Mouse (Mus musculus) liver, embryonic 14.5 days (tissue): ENCODE measurements around the gene Nedd9. TPM values are rescaled to one million over a fixed set of nuclear protein-coding genes. Genes with fewer than 3 reads are reported as not detected.

ENCODE experiments used
- ATAC-seq: fragments of 200-750 bp; cut with Nextera tagmentation; 2 replicates; pipeline ENCODE4 v1.8.0; 2017; ENCODE audit warnings: moderate number of reproducible peaks, mild to moderate bottlenecking, moderate library complexity; ENCODE audit not compliant: insufficient read depth
- DNase-seq, 3 experiments: peaks; one replicate each; pipeline ENCODE4 v3.0.0-alpha.2; 2012 to 2013; ENCODE audit warnings: low read depth in 3 of 3, low spot score in 3 of 3
- H3K27ac ChIP-seq: fragments of 300-500 bp; sonication (generic); 2 replicates; pipeline ENCODE4 v1.5.1; 2014; ENCODE audit warnings: moderate library complexity, mild to moderate bottlenecking, control low read depth, inconsistent platforms
- H3K27me3 ChIP-seq: fragments of 300-500 bp; sonication (generic); 2 replicates; pipeline ENCODE4 v1.6.1; 2014; ENCODE audit warnings: mild to moderate bottlenecking, low read length, moderate library complexity; ENCODE audit not compliant: control insufficient read depth, insufficient read depth
- H3K36me3 ChIP-seq: fragments of 300-500 bp; sonication (generic); replicated peaks from 2 replicates; pipeline ENCODE4 v1.6.1; 2014; ENCODE audit warnings: low read depth; ENCODE audit not compliant: control insufficient read depth, insufficient read depth
- H3K4me1 ChIP-seq, 2 experiments: fragments of 200-500 bp in 1 of 2; fragments of 300-500 bp in 1 of 2; sonication (generic) in 1 of 2; replicated peaks; 2 replicates each; pipeline ENCODE4 v1.6.1; 2012 to 2014; ENCODE audit warnings: antibody characterized with exemption in 1 of 2, inconsistent platforms in 1 of 2, low read length in 1 of 2; ENCODE audit not compliant: control insufficient read depth in 2 of 2, insufficient read depth in 2 of 2
- H3K4me2 ChIP-seq: fragments of 300-500 bp; sonication (generic); 2 replicates; pipeline ENCODE4 v1.6.1; 2014; ENCODE audit warnings: low read depth, mild to moderate bottlenecking, control low read depth, moderate library complexity
- H3K4me3 ChIP-seq, 2 experiments: fragments of 200-500 bp in 1 of 2; fragments of 300-500 bp in 1 of 2; sonication (generic) in 1 of 2; 2 replicates each; pipeline ENCODE4 v1.5.1; 2012 to 2014; ENCODE audit warnings: low read depth in 2 of 2, low read length in 2 of 2, mild to moderate bottlenecking in 2 of 2, control low read depth in 1 of 2, inconsistent platforms in 1 of 2, moderate library complexity in 1 of 2; ENCODE audit not compliant: insufficient read depth in 1 of 2
- H3K9ac ChIP-seq: fragments of 300-500 bp; sonication (generic); replicated peaks from 2 replicates; pipeline ENCODE4 v1.6.1; 2014; ENCODE audit warnings: mild to moderate bottlenecking, control low read depth, moderate library complexity
- H3K9me3 ChIP-seq: fragments of 300-500 bp; sonication (generic); 2 replicates; pipeline ENCODE4 v1.6.1; 2016; ENCODE audit warnings: low read length, mixed read lengths; ENCODE audit not compliant: control insufficient read depth
- CTCF ChIP-seq: IDR thresholded peaks from 2 replicates; pipeline ENCODE4 v1.5.1; 2016; ENCODE audit warnings: antibody characterized with exemption, low read depth, control low read depth
- EP300 ChIP-seq: IDR thresholded peaks from 2 replicates; pipeline ENCODE4 v1.6.1; 2016; ENCODE audit warnings: antibody characterized with exemption, low read depth
- WGBS: fragments of 180-500 bp; shearing (Covaris S2); extraction: QIAGEN DNeasy Blood & Tissue Kit; methylation state at CpG from one replicate; pipeline ENCODE4 v1.1.7; 2014; ENCODE audit not compliant: insufficient replicate concordance; 5-methylcytosine and 5-hydroxymethylcytosine counted together
- polyA plus RNA-seq, 2 experiments: library from polyadenylated mRNA; depleted of rRNA in 1 of 2; stranded (reverse) in 1 of 2; unstranded in 1 of 2; fragments of >200 nt; fragmentation: Nextera tagmentation in 1 of 2; extraction: Ambion mirVana in 1 of 2; gene quantifications; 2 replicates each; pipeline versions ENCODE4 v1.2.1 to v1.2.3; 2012 to 2014

The Nedd9 gene
- polyA plus RNA-seq, 2 experiments, result 1.2 to 2.7 TPM

DNA sequence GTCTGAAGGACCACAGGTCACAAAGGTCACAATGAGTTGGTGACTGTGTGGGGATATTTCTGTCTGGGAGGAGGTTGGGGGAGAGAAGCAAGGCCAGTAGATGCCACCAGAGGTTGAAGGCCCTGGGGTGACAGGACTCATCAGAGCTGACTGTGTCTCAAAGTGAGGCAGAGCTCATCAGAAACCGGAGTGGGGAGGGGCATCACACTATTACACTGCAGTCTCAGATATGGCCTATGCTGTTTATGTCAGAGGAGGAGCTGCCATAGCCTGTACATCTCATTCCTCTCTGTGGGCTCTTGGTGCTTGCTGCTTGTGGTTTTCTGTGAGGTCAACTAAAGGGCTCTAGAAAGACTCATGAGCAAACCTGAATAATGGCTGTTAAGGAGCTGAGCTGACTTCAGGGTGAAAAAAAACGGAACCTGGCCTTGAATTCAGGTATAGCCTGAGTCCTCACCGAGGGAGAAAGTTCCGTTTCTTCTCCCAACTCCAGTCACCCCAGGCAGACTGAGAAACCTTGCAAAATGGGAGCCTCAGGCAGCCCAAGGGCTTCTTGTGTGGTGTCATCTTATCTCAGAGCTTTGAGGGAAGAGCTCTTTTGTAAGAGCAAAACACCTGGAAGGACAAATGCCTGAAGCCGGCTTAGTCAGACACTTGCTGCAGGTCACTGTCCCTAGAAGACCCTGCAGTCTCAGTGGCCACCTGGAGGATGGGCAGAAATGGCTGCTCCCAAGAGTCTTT lies 105.2 kb downstream of the Nedd9 start:
- no peak overlapping the region for H3K4me2 ChIP-seq
- no peaks in the 10 kb centered on the region for H3K9me3 ChIP-seq
- no peak for ATAC-seq
- TF ChIP-seq CTCF, result no peak
- TF ChIP-seq EP300, result no peak
- H3K4me3 ChIP-seq, result no peak overlapping the region
- no peak for DNase-seq
- WGBS, result 43% methylated on average over 5 of the region's 5 CpGs
- H3K9ac ChIP-seq, result no peak overlapping the region
- H3K4me1 ChIP-seq, result peaks cover 0 to 3% of the 10 kb centered on the region in 2 experiments; a peak in 1 of 4 replicates
- H3K36me3 ChIP-seq, result no peaks in the 10 kb centered on the region
- no peaks in the 10 kb centered on the region for H3K27me3 ChIP-seq
- H3K27ac ChIP-seq, result no peak overlapping the region

DNA sequence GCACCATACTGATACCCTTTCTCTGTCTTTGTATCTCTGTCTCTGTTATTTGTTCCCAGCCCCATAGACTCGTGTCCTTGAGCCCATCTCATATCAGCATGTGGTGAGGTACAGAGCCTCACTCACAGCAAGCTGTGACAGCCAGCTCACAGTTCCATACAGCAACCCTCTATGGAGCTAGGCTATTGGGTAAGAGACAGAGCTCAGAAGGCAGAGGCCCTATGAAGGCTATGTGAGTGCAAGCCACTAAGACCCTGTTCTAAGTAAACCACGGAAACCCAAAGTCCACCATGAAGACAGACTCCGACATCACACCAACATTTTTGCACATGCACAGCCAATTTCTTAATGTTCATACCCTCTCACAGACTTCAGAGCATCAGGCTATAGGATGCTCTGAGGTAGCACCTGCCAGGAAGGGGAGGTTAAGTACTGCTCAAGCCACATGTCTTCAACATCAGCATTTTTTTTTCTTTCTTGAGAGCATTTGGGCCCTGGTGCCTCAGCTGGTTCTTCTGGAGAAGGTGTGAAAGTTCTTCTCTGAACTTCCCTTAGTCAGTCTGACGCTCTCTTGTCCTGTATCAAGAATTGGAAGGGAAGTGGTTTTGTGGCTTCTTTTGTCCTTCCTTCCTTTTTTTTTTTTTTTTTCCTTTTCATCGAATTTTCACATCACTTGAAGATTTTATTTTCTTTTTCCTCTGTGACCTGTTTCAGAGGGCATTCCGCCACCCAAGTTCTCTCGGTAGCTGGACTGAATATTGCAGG lies 105.9 kb downstream of the Nedd9 start:
- Histone ChIP-seq H3K27me3 (no peaks in the 10 kb centered on the region), H3K27ac (no peak overlapping the region), H3K4me3 (no peak overlapping the region), H3K9ac (no peak overlapping the region), H3K36me3 (no peaks in the 10 kb centered on the region), H3K4me2 (no peak overlapping the region), H3K9me3 (no peaks in the 10 kb centered on the region), H3K4me1 (peaks cover 0 to 3% of the 10 kb centered on the region in 2 experiments; a peak in 1 of 4 replicates)
- TF ChIP-seq CTCF (no peak), EP300 (no peak)
- WGBS, result 18% methylated on average over 7 of the region's 7 CpGs
- no peak for ATAC-seq
- no peak for DNase-seq

DNA sequence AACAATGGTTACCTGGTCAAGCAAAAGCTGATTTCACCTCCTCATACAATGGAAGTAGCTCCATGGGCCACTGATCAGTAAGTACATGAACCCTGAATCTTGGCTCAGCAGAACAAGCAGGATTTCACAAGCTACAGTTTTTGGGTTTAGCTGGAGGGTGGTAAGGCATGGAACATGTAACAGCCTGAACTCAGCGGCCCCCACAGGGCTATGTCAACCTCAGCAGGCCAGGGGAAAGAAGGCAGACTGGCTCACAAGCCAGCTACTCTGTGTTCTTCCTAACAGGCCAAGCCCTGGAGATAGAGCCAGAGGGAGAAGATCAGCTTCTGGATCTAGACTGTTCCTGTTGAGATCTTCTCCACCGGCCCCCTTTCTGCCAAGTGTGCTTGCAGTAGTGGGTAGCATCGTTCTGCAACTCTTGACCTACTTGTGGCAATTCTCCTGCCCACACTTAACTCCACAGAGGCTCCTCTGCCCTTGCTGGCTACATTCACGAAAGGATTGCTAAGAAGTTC lies 107.2 kb downstream of the Nedd9 start:
- WGBS, result 63% methylated on average over 4 of the region's 4 CpGs
- H3K4me3 ChIP-seq, result no peak overlapping the region
- no peak overlapping the region for H3K27ac ChIP-seq

GRCm38 (mm10) chr13:41378462-41378861 lies 108.7 kb downstream of the Nedd9 start:
- Histone ChIP-seq H3K9ac (no peak overlapping the region), H3K9me3 (no peaks in the 10 kb centered on the region), H3K27ac (no peak overlapping the region), H3K4me2 (no peak overlapping the region), H3K36me3 (no peaks in the 10 kb centered on the region), H3K4me1 (peaks cover 0 to 3% of the 10 kb centered on the region in 2 experiments; a peak in 1 of 4 replicates), H3K4me3 (no peak overlapping the region), H3K27me3 (no peaks in the 10 kb centered on the region)
- TF ChIP-seq EP300, result no peak
- no peak for TF ChIP-seq CTCF
- no peak for DNase-seq
- no peak for ATAC-seq
- 70% methylated on average over 5 of the region's 5 CpGs for WGBS

More for the DNA sequence above, 107.2 kb downstream of the Nedd9 start:
- Histone ChIP-seq H3K27me3 (no peaks in the 10 kb centered on the region), H3K4me1 (peaks cover 0 to 3% of the 10 kb centered on the region in 2 experiments; a peak in 1 of 4 replicates), H3K9ac (no peak overlapping the region), H3K9me3 (no peaks in the 10 kb centered on the region), H3K4me2 (no peak overlapping the region), H3K36me3 (no peaks in the 10 kb centered on the region)
- TF ChIP-seq EP300, result no peak
- no peak for TF ChIP-seq CTCF
- ATAC-seq (no peak), DNase-seq (no peak)

DNA sequence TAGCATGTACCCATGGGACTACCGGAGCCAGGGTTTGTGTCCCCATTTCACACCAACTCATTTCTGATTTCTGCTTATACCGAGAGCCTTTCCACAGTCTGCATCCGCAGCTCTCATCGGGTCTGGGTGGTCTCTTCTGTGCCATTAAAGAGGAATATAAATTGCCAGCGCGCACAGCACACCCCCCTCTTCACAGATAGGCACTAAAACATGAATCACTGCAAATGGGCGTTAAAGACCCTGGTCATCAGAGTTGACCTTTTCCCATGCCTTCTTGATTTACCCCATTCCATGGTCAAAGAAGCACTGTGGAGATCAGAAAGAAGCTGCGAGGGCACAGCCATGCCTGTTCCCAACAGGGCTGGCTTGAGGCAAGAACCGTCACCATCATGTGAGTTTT lies 109.3 kb downstream of the Nedd9 start:
- Histone ChIP-seq H3K27ac (no peak overlapping the region), H3K4me2 (no peak overlapping the region), H3K9ac (no peak overlapping the region), H3K9me3 (no peaks in the 10 kb centered on the region), H3K36me3 (no peaks in the 10 kb centered on the region), H3K27me3 (no peaks in the 10 kb centered on the region), H3K4me3 (no peak overlapping the region), H3K4me1 (peaks cover 0 to 6% of the 10 kb centered on the region in 2 experiments; a peak in 2 of 4 replicates)
- ATAC-seq (no peak), DNase-seq (no peak)
- TF ChIP-seq EP300 (no peak), CTCF (no peak)
- 70% methylated on average over 9 of the region's 9 CpGs for WGBS
